Mouse (Mus musculus) thymus, adult 2 months (tissue): ENCODE results near the gene Olfr896-ps1. TPM values are rescaled to one million over a fixed set of nuclear protein-coding genes. Genes with fewer than 3 reads are reported as not detected.

Experiments
- DNase-seq: peaks from one replicate; pipeline ENCODE4 v3.0.0; 2021
- H3K27ac ChIP-seq: fragments of 200-500 bp; 2 replicates; pipeline ENCODE4 v1.5.1; 2012; ENCODE audit warnings: low read length, control low read depth; ENCODE audit not compliant: control insufficient read depth, insufficient read depth
- H3K27me3 ChIP-seq: fragments of 200-500 bp; 2 replicates; pipeline ENCODE4 v1.6.1; 2012; ENCODE audit warnings: mild to moderate bottlenecking, low read length, moderate library complexity, mixed read lengths; ENCODE audit not compliant: control insufficient read depth, insufficient read depth
- H3K36me3 ChIP-seq: fragments of 200-500 bp; 2 replicates; pipeline ENCODE4 v1.6.1; 2012; ENCODE audit warnings: mild to moderate bottlenecking, low read length, moderate library complexity; ENCODE audit not compliant: control insufficient read depth, insufficient read depth
- H3K4me1 ChIP-seq: fragments of 200-500 bp; replicated peaks from 2 replicates; pipeline ENCODE4 v1.6.1; 2012; ENCODE audit warnings: low read length; ENCODE audit not compliant: control insufficient read depth, insufficient read depth
- H3K4me3 ChIP-seq: fragments of 200-500 bp; 2 replicates; pipeline ENCODE4 v1.5.1; 2012; ENCODE audit warnings: mild to moderate bottlenecking, low read length, control low read depth, moderate library complexity; ENCODE audit not compliant: control insufficient read depth, insufficient read depth
- CTCF ChIP-seq: fragments of 200-500 bp; IDR thresholded peaks from 2 replicates; pipeline ENCODE4 v1.5.1; 2012; ENCODE audit warnings: mild to moderate bottlenecking, control low read depth, low read length, moderate library complexity, borderline replicate concordance; ENCODE audit not compliant: control insufficient read depth, poor library complexity, insufficient read depth; ENCODE audit errors: extremely low read depth
- POLR2A ChIP-seq: fragments of 200-500 bp; IDR thresholded peaks from 2 replicates; pipeline ENCODE4 v1.6.1; 2012; ENCODE audit warnings: mild to moderate bottlenecking, low read length, control low read depth, moderate library complexity; ENCODE audit not compliant: control insufficient read depth, poor library complexity, insufficient read depth; ENCODE audit errors: extremely low read depth
- WGBS: fragments of 180-500 bp; shearing (Covaris S2); methylation state at CpG from one replicate; pipeline ENCODE4 v1.1.7; 2018; 5-methylcytosine and 5-hydroxymethylcytosine counted together
- polyA plus RNA-seq: library from polyadenylated mRNA; depleted of rRNA; stranded (reverse); fragments of >200 nt; gene quantifications from 2 replicates; pipeline ENCODE4 v1.2.3, GENCODE M21; 2012; rRNA removed

Gene Olfr896-ps1
- not detected in 2 replicates for polyA plus RNA-seq

GRCm38 (mm10) chr9:38290807-38291206 lies at the start of gene Olfr896-ps1:
TSS of gene Olfr896-ps1 (plus strand) at chr9:38291107.
- TF ChIP-seq POLR2A (no peak), CTCF (no peak)
- no peaks in the 10 kb centered on the region for H3K27me3 ChIP-seq
- no peak within 1 kb of the TSS for H3K27ac ChIP-seq
- no peak for DNase-seq
- H3K36me3 ChIP-seq: no peaks in the 10 kb centered on the region
- WGBS: 93% methylated on average over 1 of the region's 1 CpGs
- no peak within 1 kb of the TSS for H3K4me3 ChIP-seq
- no peaks in the 10 kb centered on the region for H3K4me1 ChIP-seq

- no peak within 1 kb of the TSS for H3K4me3 ChIP-seq
- no peaks in the 10 kb centered on the region for H3K27me3 ChIP-seq
- H3K36me3 ChIP-seq: no peaks in the 10 kb centered on the region
- H3K4me1 ChIP-seq: no peaks in the 10 kb centered on the region
- no peak for DNase-seq
- TF ChIP-seq CTCF (no peak), POLR2A (no peak)
- no peak within 1 kb of the TSS for H3K27ac ChIP-seq
Observed at GRCm38 (mm10) chr9:38252474-38252873, 38.4 kb upstream of the Olfr896-ps1 start, which contains the start of gene Olfr143. TSS of gene Olfr143 (plus strand) at chr9:38252774.

GRCm38 (mm10) chr9:38267551-38267950 lies 23.4 kb upstream of the Olfr896-ps1 start, which contains the start of gene Olfr895:
TSS of gene Olfr895 (plus strand) at chr9:38267851.
- Histone ChIP-seq H3K27ac (no peak within 1 kb of the TSS), H3K36me3 (no peaks in the 10 kb centered on the region), H3K4me1 (no peaks in the 10 kb centered on the region), H3K27me3 (no peaks in the 10 kb centered on the region), H3K4me3 (no peak within 1 kb of the TSS)
- no peak for DNase-seq
- TF ChIP-seq CTCF: no peak
- no peak for TF ChIP-seq POLR2A

GRCm38 (mm10) chr9:38328760-38329159 lies 37.9 kb downstream of the Olfr896-ps1 start, which contains the start of gene Olfr25:
TSS of gene Olfr25 (plus strand) at chr9:38329060.
- Histone ChIP-seq H3K27ac (no peak within 1 kb of the TSS), H3K4me3 (no peak within 1 kb of the TSS), H3K27me3 (no peaks in the 10 kb centered on the region), H3K4me1 (no peaks in the 10 kb centered on the region), H3K36me3 (no peaks in the 10 kb centered on the region)
- 79% methylated on average over 3 of the region's 3 CpGs for WGBS
- no peak for DNase-seq
- TF ChIP-seq POLR2A (no peak), CTCF (no peak)

Other genes starting within 250 kb of the Olfr896-ps1 start
- not detected in 2 replicates for gene Olfr884, start 244.6 kb upstream of the Olfr896-ps1 start, polyA plus RNA-seq
- gene Olfr885, start 229.8 kb upstream of the Olfr896-ps1 start, polyA plus RNA-seq: not detected in 2 replicates
- gene Olfr887, start 207.0 kb upstream of the Olfr896-ps1 start, polyA plus RNA-seq: not detected in 2 replicates
- gene Olfr888, start 183.0 kb upstream of the Olfr896-ps1 start, polyA plus RNA-seq: not detected in 2 replicates
- gene Olfr889, start 175.9 kb upstream of the Olfr896-ps1 start, polyA plus RNA-seq: not detected in 2 replicates
- not detected in 2 replicates for gene Olfr890, start 148.6 kb upstream of the Olfr896-ps1 start, polyA plus RNA-seq
- not detected in 2 replicates for gene Olfr891, start 110.3 kb upstream of the Olfr896-ps1 start, polyA plus RNA-seq
- not detected in 2 replicates for gene Olfr893, start 82.7 kb upstream of the Olfr896-ps1 start, polyA plus RNA-seq
- not detected in 2 replicates for gene Olfr894, start 73.1 kb upstream of the Olfr896-ps1 start, polyA plus RNA-seq
- not detected in 2 replicates for gene Olfr143, start 38.3 kb upstream of the Olfr896-ps1 start, polyA plus RNA-seq
- not detected in 2 replicates for gene Olfr895, start 23.3 kb upstream of the Olfr896-ps1 start, polyA plus RNA-seq
- not detected in 2 replicates for gene Olfr25, start 38.0 kb downstream of the Olfr896-ps1 start, polyA plus RNA-seq
- gene Olfr898, start 57.3 kb downstream of the Olfr896-ps1 start, polyA plus RNA-seq: not detected in 2 replicates
- not detected in 2 replicates for gene Olfr250, start 75.8 kb downstream of the Olfr896-ps1 start, polyA plus RNA-seq
- not detected in 2 replicates for gene Olfr251, start 86.0 kb downstream of the Olfr896-ps1 start, polyA plus RNA-seq
- gene Olfr147, start 110.6 kb downstream of the Olfr896-ps1 start, polyA plus RNA-seq: not detected in 2 replicates
- gene Olfr901, start 138.3 kb downstream of the Olfr896-ps1 start, polyA plus RNA-seq: not detected in 2 replicates
- not detected in 2 replicates for gene Olfr902, start 156.5 kb downstream of the Olfr896-ps1 start, polyA plus RNA-seq
- not detected in 2 replicates for gene Olfr904, start 172.0 kb downstream of the Olfr896-ps1 start, polyA plus RNA-seq
- gene Olfr905, start 180.0 kb downstream of the Olfr896-ps1 start, polyA plus RNA-seq: not detected in 2 replicates
- not detected in 2 replicates for gene Olfr906, start 196.0 kb downstream of the Olfr896-ps1 start, polyA plus RNA-seq
- not detected in 2 replicates for gene Olfr907, start 204.7 kb downstream of the Olfr896-ps1 start, polyA plus RNA-seq
- gene Olfr911-ps1, start 230.5 kb downstream of the Olfr896-ps1 start, polyA plus RNA-seq: not detected in 2 replicates
- gene Olfr910, start 246.7 kb downstream of the Olfr896-ps1 start, polyA plus RNA-seq: not detected in 2 replicates